Mouse (Mus musculus): ENCODE measurements around the gene A4gnt.

The A4gnt gene

DNA sequence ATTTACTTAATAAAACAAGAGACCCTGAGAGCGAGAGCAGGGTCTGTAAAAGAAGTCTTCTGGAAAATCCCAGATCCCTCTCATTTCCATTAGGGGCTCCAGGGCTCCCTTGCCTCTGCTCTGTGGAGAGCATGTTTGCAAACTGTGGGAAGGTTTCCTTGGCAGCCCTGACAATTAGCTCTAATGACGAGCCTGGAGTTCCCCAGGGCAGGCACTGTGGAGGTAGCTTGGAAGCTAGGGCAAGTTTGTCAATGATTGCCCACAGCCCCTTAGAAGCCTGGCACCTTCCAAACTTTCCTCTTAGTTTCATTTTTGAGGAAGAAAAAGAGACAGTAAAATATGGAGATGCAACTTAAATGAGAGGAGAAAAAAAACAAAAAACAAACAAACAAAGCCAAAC, 19.5 kb downstream of the A4gnt start:
- in situ Hi-C loops (cut with MboI, MseI) = no loop called here

DNA sequence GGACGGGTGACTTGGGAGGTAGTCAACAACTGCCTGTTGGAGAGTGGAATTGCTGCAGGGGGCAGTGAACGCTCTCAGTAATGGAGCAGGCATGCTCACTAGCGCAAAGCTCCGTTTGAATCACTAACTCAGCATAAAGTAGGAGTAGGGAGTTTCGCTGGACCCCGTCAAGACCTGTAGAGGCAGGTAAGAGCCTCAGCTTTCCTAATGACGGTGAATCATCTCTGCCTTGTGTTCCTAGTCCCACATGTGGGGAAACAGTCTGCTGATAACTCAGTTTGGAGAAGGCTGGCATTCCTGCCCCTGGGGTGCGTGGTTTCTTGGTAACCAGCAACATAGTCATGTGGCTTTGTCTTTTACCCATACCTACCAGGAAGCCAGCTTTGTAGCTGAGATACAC, 20.0 kb downstream of the A4gnt start:
- in situ Hi-C loops (cut with MboI, MseI) = no loop called here

GRCm38 (mm10) chr9:99636776-99637175, 24.5 kb downstream of the A4gnt start:
- in situ Hi-C loops (cut with MboI, MseI) = no loop called here

DNA sequence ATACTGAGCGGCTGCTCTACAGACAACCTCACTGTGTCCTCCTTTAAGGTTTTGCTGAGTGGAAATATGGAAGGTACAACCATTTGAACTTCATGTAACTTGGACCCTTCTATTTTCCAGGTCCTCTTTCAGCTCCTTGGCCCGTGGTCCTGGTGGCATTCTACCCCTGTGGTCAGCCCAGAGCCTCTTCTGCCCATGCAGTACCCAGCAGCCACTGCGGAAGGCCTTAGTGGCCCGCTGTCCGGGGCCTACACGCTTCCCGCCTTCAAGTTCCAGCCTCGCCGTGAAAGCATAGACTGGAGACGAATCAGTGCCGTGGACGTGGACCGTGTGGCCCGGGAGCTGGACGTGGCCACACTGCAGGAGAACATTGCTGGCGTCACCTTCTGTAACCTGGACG, 24.9 kb downstream of the A4gnt start:
- in situ Hi-C loops (cut with MboI, MseI) = no loop called here

DNA sequence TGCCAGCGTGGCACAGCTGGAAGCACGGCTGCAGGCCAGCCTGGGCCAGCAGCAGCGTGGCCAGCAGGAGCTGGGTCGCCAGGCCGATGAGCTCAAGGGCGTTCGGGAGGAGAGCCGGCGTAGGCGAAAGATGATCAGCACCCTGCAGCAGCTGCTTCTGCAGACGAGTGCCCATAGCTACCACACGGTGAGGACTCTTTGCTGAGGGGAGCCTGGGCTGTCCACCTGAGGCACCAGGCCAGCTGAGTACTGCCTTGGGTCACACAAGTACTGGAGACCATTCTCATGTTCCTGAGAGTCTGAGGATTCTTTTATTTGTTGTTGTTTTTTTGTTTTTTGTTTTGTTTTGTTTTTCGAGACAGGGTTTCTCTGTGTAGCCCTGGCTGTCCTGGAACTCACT, 25.4 kb downstream of the A4gnt start:
- in situ Hi-C loops (cut with MboI, MseI) = no loop called here

DNA sequence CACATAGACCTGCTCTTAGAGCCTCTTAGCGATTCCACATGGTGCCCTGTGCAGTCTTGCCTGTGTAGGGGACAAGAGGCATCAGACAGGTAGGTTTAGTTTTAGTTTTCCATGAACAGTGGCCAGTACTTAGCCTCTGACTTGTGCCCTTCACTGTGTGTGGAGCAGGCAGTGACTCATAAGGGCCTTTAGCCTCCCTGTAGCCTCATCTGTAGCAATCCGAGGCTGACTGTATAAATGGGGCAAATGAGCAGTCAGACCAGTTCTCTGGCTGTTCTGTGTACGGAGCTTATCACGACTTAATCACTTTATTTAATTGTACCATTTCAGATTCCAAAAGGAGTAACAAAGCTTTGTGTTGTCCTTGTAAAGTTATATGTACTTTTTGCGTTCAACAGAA, 27.7 kb downstream of the A4gnt start:
- in situ Hi-C loops (cut with MboI, MseI) = no loop called here

- in situ Hi-C loops (cut with MboI, MseI) = no loop called here
Observed at GRCm38 (mm10) chr9:99645416-99645815, 33.1 kb downstream of the A4gnt start.

GRCm38 (mm10) chr9:99646102-99646501, 33.8 kb downstream of the A4gnt start:
- in situ Hi-C loops (cut with MboI, MseI) = no loop called here

GRCm38 (mm10) chr9:99660756-99661155, 48.5 kb downstream of the A4gnt start:
- in situ Hi-C loops (cut with MboI, MseI) = loop anchor here (5.0 kb wide), 1 partner anchor 188 kb away; no protein-coding TSS in a partner anchor

DNA sequence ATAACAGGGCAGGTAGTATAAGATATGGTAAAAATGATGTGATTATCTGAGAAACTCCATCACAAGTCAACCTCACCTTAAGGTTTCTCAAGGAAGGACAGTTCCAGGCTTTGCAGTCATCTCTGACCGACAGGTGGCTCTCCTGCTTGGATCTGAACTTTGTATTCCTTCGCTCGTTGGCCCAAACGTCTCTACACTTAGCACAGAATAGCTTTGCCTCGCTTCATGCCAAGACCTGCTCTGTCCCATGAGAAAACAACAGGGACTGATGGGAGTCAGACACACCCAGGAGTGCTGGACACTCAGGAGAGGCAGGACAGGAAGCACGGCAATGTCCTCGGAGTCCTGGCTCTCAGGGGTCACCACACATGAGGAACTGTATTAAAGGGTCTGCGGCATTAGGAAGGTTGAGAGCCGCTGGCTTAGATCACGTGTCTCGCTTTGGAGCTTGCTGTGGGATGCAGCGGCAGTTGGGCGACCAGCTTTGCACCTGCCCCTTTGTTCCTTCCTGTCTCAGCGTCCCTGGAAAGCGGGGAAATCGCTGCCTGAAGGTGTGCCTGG, 49.4 kb downstream of the A4gnt start:
- in situ Hi-C loops (cut with MboI, MseI) = loop anchor here (5.0 kb wide), 1 partner anchor 189 kb away; no protein-coding TSS in a partner anchor

DNA sequence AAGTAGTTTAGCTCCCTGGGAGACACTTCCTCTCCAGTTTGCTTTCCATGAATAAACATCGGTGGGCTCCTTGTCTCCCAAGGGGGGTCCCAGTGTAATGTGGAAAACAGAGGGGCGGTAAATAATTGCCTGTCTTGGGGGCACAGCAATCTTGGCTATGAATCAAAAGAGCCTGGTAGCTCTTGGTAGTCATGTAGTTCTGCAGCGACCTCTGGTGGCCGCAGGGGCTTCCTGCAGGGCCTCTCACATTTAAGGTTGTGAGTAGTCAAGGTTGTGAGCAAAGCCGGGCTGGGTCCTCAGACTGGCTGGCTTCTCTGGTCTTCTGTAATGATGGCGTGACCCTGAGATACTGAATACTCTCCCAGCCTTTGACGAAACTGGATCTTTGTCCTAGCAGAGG, 50.1 kb downstream of the A4gnt start:
- in situ Hi-C loops (cut with MboI, MseI) = loop anchor here (5.0 kb wide), 1 partner anchor 190 kb away; no protein-coding TSS in a partner anchor

DNA sequence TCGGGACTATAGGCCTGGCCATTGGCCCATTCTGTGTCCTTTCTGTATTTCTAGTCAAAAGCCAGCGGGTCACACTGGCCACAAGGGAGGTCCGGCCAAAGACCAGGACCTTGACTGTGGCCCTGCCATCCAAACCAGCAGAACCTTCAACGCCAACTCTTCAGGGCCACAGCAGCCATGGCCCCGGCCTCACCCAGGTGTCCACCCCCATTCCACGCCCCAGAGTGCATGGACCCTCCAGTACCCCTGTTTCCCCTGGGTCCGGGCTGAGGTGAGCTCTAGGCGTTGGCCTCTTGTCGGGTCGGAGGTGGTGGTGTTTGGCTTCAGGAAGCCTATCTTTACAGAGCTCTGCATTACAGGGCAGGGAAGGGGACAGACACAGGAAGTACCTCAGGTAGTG, 50.6 kb downstream of the A4gnt start:
- in situ Hi-C loops (cut with MboI, MseI) = loop anchor here (5.0 kb wide), 1 partner anchor 191 kb away; no protein-coding TSS in a partner anchor

GRCm38 (mm10) chr9:99667596-99667995, 55.3 kb downstream of the A4gnt start:
- in situ Hi-C loops (cut with MboI, MseI) = no loop called here

DNA sequence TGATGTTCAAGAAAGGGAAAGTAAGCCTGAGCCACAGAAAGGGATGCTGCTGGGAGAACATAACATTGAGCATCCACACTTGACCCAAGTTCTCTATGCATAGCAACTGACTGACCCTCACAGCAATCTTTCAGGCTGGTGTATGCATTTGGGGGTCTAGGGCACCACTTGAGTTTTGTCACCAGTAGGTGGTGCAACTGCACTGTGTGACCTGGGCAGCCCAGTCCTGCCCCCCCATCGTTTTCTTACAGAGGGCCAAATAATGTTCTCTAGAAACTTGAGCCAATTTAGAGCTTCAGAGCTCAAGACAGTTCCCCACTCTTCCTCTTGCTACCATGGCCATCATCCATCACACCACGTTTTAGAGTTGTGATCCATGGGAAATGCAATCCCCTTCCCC, 59.3 kb downstream of the A4gnt start:
- in situ Hi-C loops (cut with MboI, MseI) = no loop called here
